Mouse (Mus musculus) embryonic fibroblast, embryonic 13.5 days (primary cell): ENCODE data around the gene Crybb3. TPM values are rescaled to one million over a fixed set of nuclear protein-coding genes. Genes with fewer than 3 reads are reported as not detected.
"Not testable (repeated sequence)": the region's sequence is repeated elsewhere in the genome, so short reads cannot be mapped to it uniquely, and the experiment has no call there.

Experiments
- H3K27ac ChIP-seq: 2 replicates; pipeline ENCODE4 v1.5.1; 2012; ENCODE audit warnings: low read length, control low read depth, inconsistent platforms; ENCODE audit not compliant: insufficient read depth
- H3K4me1 ChIP-seq: 2 replicates; pipeline ENCODE4 v1.6.1; 2011; ENCODE audit warnings: low read length; ENCODE audit not compliant: control insufficient read depth, insufficient read depth
- H3K4me3 ChIP-seq: 2 replicates; pipeline ENCODE4 v1.5.1; 2011; ENCODE audit warnings: mild to moderate bottlenecking, control low read depth, low read length; ENCODE audit not compliant: insufficient read depth
- CTCF ChIP-seq: IDR thresholded peaks from 2 replicates; pipeline ENCODE4 v1.5.1; 2011; ENCODE audit warnings: mild to moderate bottlenecking, control low read depth, low read length, moderate library complexity, borderline replicate concordance; ENCODE audit not compliant: insufficient read depth
- POLR2A ChIP-seq: IDR thresholded peaks from 2 replicates; pipeline ENCODE4 v1.6.1; 2011; ENCODE audit warnings: low read depth, mild to moderate bottlenecking, control low read depth, low read length, moderate library complexity
- polyA plus RNA-seq: library from polyadenylated mRNA; stranded (reverse); fragments of >200 nt; gene quantifications from 2 replicates; pipeline ENCODE4 v1.2.4, GENCODE M21; 2011; ENCODE audit warnings: low read depth; ENCODE audit not compliant: missing spikeins, insufficient read length

Crybb3 gene
- polyA plus RNA-seq, 1 experiment = not detected

GRCm38 (mm10) chr5:113117361-113117760, 36.0 kb upstream of the Crybb3 start:
- no peak overlapping the region for H3K27ac ChIP-seq
- H3K4me1 ChIP-seq = no peaks in the 10 kb centered on the region; the same call in 1 of the 2 replicates

GRCm38 (mm10) chr5:113115896-113116295, 34.5 kb upstream of the Crybb3 start:
- Histone ChIP-seq H3K27ac (no peak overlapping the region), H3K4me3 (no peak overlapping the region), H3K4me1 (no peaks in the 10 kb centered on the region; the same call in 1 of the 2 replicates)
- no peak for TF ChIP-seq POLR2A
- TF ChIP-seq CTCF = no peak

More at GRCm38 (mm10) chr5:113117361-113117760, 36.0 kb upstream of the Crybb3 start:
- TF ChIP-seq POLR2A (no peak), CTCF (no peak)
- H3K4me3 ChIP-seq = no peak overlapping the region

- H3K4me1 ChIP-seq = no peaks in the 10 kb centered on the region; the same call in 1 of the 2 replicates
These were observed 33.2 kb upstream of the Crybb3 start for GRCm38 (mm10) chr5:113114264-113115225.

GRCm38 (mm10) chr5:113113120-113113519, 31.7 kb upstream of the Crybb3 start:
- no peak overlapping the region for H3K27ac ChIP-seq
- H3K4me3 ChIP-seq = no peak overlapping the region
- no peaks in the 10 kb centered on the region; the same call in 1 of the 2 replicates for H3K4me1 ChIP-seq
- TF ChIP-seq CTCF (no peak), POLR2A (no peak)

More at GRCm38 (mm10) chr5:113114264-113115225, 33.2 kb upstream of the Crybb3 start:
- Histone ChIP-seq H3K4me3 (no peak overlapping the region), H3K27ac (no peak overlapping the region)
- TF ChIP-seq CTCF (no peak), POLR2A (no peak)

GRCm38 (mm10) chr5:113111336-113111735, 30.0 kb upstream of the Crybb3 start:
- Histone ChIP-seq H3K27ac (no peak overlapping the region), H3K4me3 (no peak overlapping the region), H3K4me1 (peaks cover 3% of the 10 kb centered on the region)
- no peak for TF ChIP-seq POLR2A
- no peak for TF ChIP-seq CTCF

GRCm38 (mm10) chr5:113110929-113111328, 29.5 kb upstream of the Crybb3 start:
- H3K4me3 ChIP-seq = no peak overlapping the region
- peaks cover 3% of the 10 kb centered on the region for H3K4me1 ChIP-seq
- H3K27ac ChIP-seq = no peak overlapping the region
- TF ChIP-seq POLR2A (no peak), CTCF (no peak)

- H3K4me1 ChIP-seq, H3K4me3 ChIP-seq, H3K27ac ChIP-seq: not testable (repeated sequence)
These were observed 28.3 kb upstream of the Crybb3 start for GRCm38 (mm10) chr5:113109651-113110050.

GRCm38 (mm10) chr5:113108165-113108764, 26.9 kb upstream of the Crybb3 start:
- Histone ChIP-seq H3K27ac (no peak overlapping the region), H3K4me3 (no peak overlapping the region), H3K4me1 (peaks cover 3% of the 10 kb centered on the region)
- TF ChIP-seq CTCF (no peak), POLR2A (no peak)

- no peak for TF ChIP-seq CTCF
- TF ChIP-seq POLR2A = no peak
- Histone ChIP-seq H3K4me3 (no peak overlapping the region), H3K27ac (no peak overlapping the region), H3K4me1 (peaks cover 3% of the 10 kb centered on the region)
These were observed 26.3 kb upstream of the Crybb3 start for GRCm38 (mm10) chr5:113107709-113108108.

GRCm38 (mm10) chr5:113106594-113106993, 25.2 kb upstream of the Crybb3 start:
- peaks cover 3% of the 10 kb centered on the region for H3K4me1 ChIP-seq
- no peak overlapping the region for H3K27ac ChIP-seq
- no peak overlapping the region for H3K4me3 ChIP-seq
- TF ChIP-seq POLR2A (no peak), CTCF (no peak)
